Mouse (Mus musculus) thymus, adult 2 months (tissue): ENCODE data around the gene Cbl. TPM values are rescaled to one million over a fixed set of nuclear protein-coding genes. Genes with fewer than 3 reads are reported as not detected.

Experiments
- DNase-seq: peaks from one replicate; pipeline ENCODE4 v3.0.0; 2021
- H3K27ac ChIP-seq: fragments of 200-500 bp; 2 replicates; pipeline ENCODE4 v1.5.1; 2012; ENCODE audit warnings: low read length, control low read depth; ENCODE audit not compliant: control insufficient read depth, insufficient read depth
- H3K27me3 ChIP-seq: fragments of 200-500 bp; 2 replicates; pipeline ENCODE4 v1.6.1; 2012; ENCODE audit warnings: mild to moderate bottlenecking, low read length, moderate library complexity, mixed read lengths; ENCODE audit not compliant: control insufficient read depth, insufficient read depth
- H3K36me3 ChIP-seq: fragments of 200-500 bp; 2 replicates; pipeline ENCODE4 v1.6.1; 2012; ENCODE audit warnings: mild to moderate bottlenecking, low read length, moderate library complexity; ENCODE audit not compliant: control insufficient read depth, insufficient read depth
- H3K4me1 ChIP-seq: fragments of 200-500 bp; replicated peaks from 2 replicates; pipeline ENCODE4 v1.6.1; 2012; ENCODE audit warnings: low read length; ENCODE audit not compliant: control insufficient read depth, insufficient read depth
- H3K4me3 ChIP-seq: fragments of 200-500 bp; 2 replicates; pipeline ENCODE4 v1.5.1; 2012; ENCODE audit warnings: mild to moderate bottlenecking, low read length, control low read depth, moderate library complexity; ENCODE audit not compliant: control insufficient read depth, insufficient read depth
- CTCF ChIP-seq: fragments of 200-500 bp; IDR thresholded peaks from 2 replicates; pipeline ENCODE4 v1.5.1; 2012; ENCODE audit warnings: mild to moderate bottlenecking, control low read depth, low read length, moderate library complexity, borderline replicate concordance; ENCODE audit not compliant: control insufficient read depth, poor library complexity, insufficient read depth; ENCODE audit errors: extremely low read depth
- POLR2A ChIP-seq: fragments of 200-500 bp; IDR thresholded peaks from 2 replicates; pipeline ENCODE4 v1.6.1; 2012; ENCODE audit warnings: mild to moderate bottlenecking, low read length, control low read depth, moderate library complexity; ENCODE audit not compliant: control insufficient read depth, poor library complexity, insufficient read depth; ENCODE audit errors: extremely low read depth
- WGBS: fragments of 180-500 bp; shearing (Covaris S2); methylation state at CpG from one replicate; pipeline ENCODE4 v1.1.7; 2018; 5-methylcytosine and 5-hydroxymethylcytosine counted together
- polyA plus RNA-seq: library from polyadenylated mRNA; depleted of rRNA; stranded (reverse); fragments of >200 nt; gene quantifications from 2 replicates; pipeline ENCODE4 v1.2.3, GENCODE M21; 2012

The Cbl gene
- polyA plus RNA-seq, 1 experiment: 132 TPM

DNA sequence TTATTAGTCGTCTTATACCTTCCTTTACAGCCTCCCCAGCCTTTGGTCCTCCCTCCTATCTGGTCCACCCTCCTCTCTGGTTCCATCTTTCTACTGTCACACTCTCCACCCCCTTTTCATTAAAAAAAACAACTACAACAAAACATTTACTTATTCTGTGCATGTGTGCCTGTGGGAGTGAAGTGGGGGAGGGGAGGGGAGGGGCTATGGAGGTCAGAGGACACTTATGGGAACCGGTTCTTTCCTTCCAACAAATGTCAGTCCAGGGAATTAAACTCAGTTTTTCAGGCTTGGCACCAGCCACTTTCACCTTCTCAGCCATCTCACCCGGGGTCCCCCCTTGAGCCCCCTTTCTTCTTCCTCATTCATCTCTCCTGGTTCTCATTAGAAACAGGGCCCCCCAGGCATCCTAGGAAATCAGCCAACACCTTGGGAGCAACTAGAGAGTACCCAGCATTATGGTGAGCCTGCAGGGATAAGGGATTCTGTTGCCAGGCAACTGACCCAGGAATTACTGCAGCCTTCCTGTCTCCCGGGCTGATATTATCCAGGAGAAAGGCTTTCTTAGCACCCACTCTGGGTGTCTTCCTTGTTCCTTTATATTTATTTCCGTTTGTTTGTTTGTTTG is 20.8 kb upstream of the Cbl start:
- no peaks in the 10 kb centered on the region for H3K27me3 ChIP-seq
- H3K27ac ChIP-seq: no peak overlapping the region
- peaks cover 36% of the 10 kb centered on the region for H3K4me1 ChIP-seq
- 88% methylated on average over 5 of the region's 5 CpGs for WGBS
- DNase-seq: no peak
- H3K36me3 ChIP-seq: no peaks in the 10 kb centered on the region
- H3K4me3 ChIP-seq: no peak overlapping the region
- TF ChIP-seq POLR2A (no peak), CTCF (no peak)

GRCm38 (mm10) chr9:44253441-44253840 is 19.6 kb upstream of the Cbl start:
- TF ChIP-seq CTCF (no peak), POLR2A (no peak)
- no peaks in the 10 kb centered on the region for H3K27me3 ChIP-seq
- no peaks in the 10 kb centered on the region for H3K36me3 ChIP-seq
- 74% methylated on average over 6 of the region's 6 CpGs for WGBS
- H3K4me1 ChIP-seq: peaks cover 38% of the 10 kb centered on the region
- DNase-seq: peak; percentile 63
- H3K4me3 ChIP-seq: no peak overlapping the region
- H3K27ac ChIP-seq: no peak overlapping the region

DNA sequence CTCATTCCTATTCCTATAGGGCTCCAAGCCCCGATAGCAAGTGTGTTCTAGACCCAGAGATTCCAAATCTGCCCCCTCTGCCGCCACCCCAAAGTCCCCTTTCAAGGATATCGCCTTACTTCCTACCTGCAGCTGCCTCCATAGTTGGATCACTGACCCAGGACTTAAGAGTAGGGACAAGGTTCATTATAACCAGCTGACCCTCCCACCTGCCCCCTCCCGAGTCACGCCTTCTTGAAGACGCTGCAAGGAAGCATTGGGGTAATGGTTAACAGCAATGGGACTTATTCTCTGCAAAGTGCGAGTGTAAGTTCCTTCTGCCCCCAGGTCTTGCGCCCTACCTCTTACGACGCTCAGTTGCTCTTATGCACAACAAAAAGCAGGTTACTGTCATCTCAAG is 17.5 kb upstream of the Cbl start, which contains the start of gene Pdzd3:
Pdzd3 (minus strand) TSS at position 158 of the 400 bp plus-strand sequence.
- Histone ChIP-seq H3K27me3 (no peaks in the 10 kb centered on the region), H3K4me3 (no peak within 1 kb of the TSS), H3K36me3 (no peaks in the 10 kb centered on the region), H3K4me1 (peaks cover 45% of the 10 kb centered on the region), H3K27ac (no peak within 1 kb of the TSS)
- no peak for DNase-seq
- 95% methylated on average over 10 of the region's 10 CpGs for WGBS
- TF ChIP-seq CTCF (no peak), POLR2A (no peak)

DNA sequence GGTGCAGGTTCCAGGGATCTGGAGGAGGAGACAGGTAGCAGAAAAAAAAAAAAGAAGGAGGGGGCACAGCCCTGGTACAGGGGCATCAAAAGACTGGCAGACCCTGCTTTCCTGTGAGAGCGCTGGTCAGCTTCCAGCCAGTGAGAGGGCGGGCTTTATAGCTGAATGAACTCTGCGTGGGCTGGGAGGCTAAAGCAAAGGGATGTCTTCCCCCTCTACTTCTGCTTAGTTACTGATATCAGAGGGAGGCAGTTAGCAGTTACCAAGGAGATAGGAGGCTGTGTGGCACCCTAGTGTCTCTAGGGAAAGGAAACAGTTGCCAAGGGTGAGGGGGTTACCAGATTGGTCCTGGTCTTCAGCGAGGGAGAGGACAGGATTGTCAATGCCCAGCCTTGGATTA is 16.6 kb upstream of the Cbl start:
- Histone ChIP-seq H3K27ac (no peak overlapping the region), H3K36me3 (no peaks in the 10 kb centered on the region), H3K4me1 (peaks cover 41% of the 10 kb centered on the region), H3K27me3 (no peaks in the 10 kb centered on the region), H3K4me3 (no peak overlapping the region)
- 72% methylated on average over 4 of the region's 4 CpGs for WGBS
- DNase-seq: no peak
- TF ChIP-seq POLR2A (no peak), CTCF (no peak)

GRCm38 (mm10) chr9:44249181-44250146 is 15.6 kb upstream of the Cbl start:
- H3K4me1 ChIP-seq: peaks cover 36% of the 10 kb centered on the region
- peak overlapping the region; percentile 12; the same call in 1 of the 2 replicates for H3K4me3 ChIP-seq
- peak; percentile 88 for DNase-seq
- no peak overlapping the region for H3K27ac ChIP-seq
- H3K36me3 ChIP-seq: no peaks in the 10 kb centered on the region
- WGBS: 50% methylated on average over 26 of the region's 26 CpGs
- TF ChIP-seq POLR2A (no peak), CTCF (peak; percentile 78; the same call in 1 of the 2 replicates)
- no peaks in the 10 kb centered on the region for H3K27me3 ChIP-seq

DNA sequence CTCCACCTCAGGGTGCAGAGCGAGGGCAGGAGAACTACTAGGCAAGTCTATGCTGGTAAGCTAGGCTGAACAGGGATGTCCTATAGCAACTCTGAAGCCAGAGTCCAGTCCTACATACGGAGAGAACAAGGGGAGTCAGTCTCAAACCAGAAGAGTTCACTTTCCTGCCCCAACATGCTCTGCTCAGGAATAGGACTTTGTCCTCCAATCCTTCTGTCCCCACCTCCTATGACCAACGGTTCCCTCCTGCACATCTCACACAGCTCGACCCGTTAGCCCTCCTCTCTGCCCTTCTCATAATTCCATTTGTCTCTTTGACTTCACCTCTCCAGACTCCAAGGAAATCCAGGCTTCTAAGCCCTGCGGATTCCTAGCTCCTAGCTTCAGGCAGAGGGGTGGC is 14.1 kb upstream of the Cbl start:
- Histone ChIP-seq H3K27ac (no peak overlapping the region), H3K36me3 (no peaks in the 10 kb centered on the region), H3K27me3 (no peaks in the 10 kb centered on the region), H3K4me1 (peaks cover 32% of the 10 kb centered on the region), H3K4me3 (no peak overlapping the region)
- 84% methylated on average over 6 of the region's 6 CpGs for WGBS
- no peak for DNase-seq
- TF ChIP-seq POLR2A: no peak
- no peak for TF ChIP-seq CTCF

- 74% methylated on average over 2 of the region's 2 CpGs for WGBS
- TF ChIP-seq CTCF (no peak), POLR2A (no peak)
Measured at GRCm38 (mm10) chr9:44243621-44244020, 9.8 kb upstream of the Cbl start.

More at GRCm38 (mm10) chr9:44243621-44244020, 9.8 kb upstream of the Cbl start:
- Histone ChIP-seq H3K4me1 (peaks cover 45% of the 10 kb centered on the region), H3K27ac (peak overlapping the region; percentile 13; the same call in 1 of the 2 replicates), H3K4me3 (no peak overlapping the region), H3K27me3 (no peaks in the 10 kb centered on the region), H3K36me3 (no peaks in the 10 kb centered on the region)
- DNase-seq: no peak
